ENCODE assay signal across 7 mouse cellular contexts in genomic region chr6:30210788-30211187, GRCm38 (mm10).
A peak's percentile ranks its signal among the peaks of the same experiment; 100 is the strongest.
DNase-seq lines count a peak whose midpoint lies in the region; ATAC-seq and TF ChIP-seq lines count a peak whose summit lies in the region.

No protein-coding gene starts in this region.

- H3K9ac ChIP-seq in forebrain, embryonic 13.5 days, result no peak overlapping the region
- no peak overlapping the region for H3K9ac ChIP-seq in hindbrain, embryonic 11.5 days (ENCODE audit: low read depth, low read length)

- H3K36me3 ChIP-seq in forebrain, embryonic 13.5 days (ENCODE audit: poor library complexity, severe bottlenecking), result peaks cover 16% of the 10 kb centered on the region
- no peaks in the 10 kb centered on the region for H3K36me3 ChIP-seq in hindbrain, embryonic 11.5 days (ENCODE audit: control insufficient read depth, insufficient read depth, low read length)

- H3K27me3 ChIP-seq in Patski, result no peaks in the 10 kb centered on the region
- no peaks in the 10 kb centered on the region for H3K27me3 ChIP-seq in forebrain, embryonic 13.5 days
- H3K27me3 ChIP-seq in hindbrain, embryonic 11.5 days (ENCODE audit: control insufficient read depth, insufficient read depth, low read length), result no peaks in the 10 kb centered on the region

- 31% methylated on average over 5 of the region's 5 CpGs for WGBS in forebrain, embryonic 13.5 days
- 36% methylated on average over 5 of the region's 5 CpGs for WGBS in hindbrain, embryonic 11.5 days

- H3K27ac ChIP-seq in forebrain, embryonic 13.5 days, result no peak overlapping the region
- no peak overlapping the region for H3K27ac ChIP-seq in hindbrain, embryonic 11.5 days (ENCODE audit: low read depth, low read length)

- CTCF ChIA-PET in Patski (lab: Charles Lee), result interaction anchor here (1.0 to 1.8 kb wide), 3 partner anchors 17 to 149 kb away, joined by 3 to 9 read pairs (median 4); no protein-coding TSS in a partner anchor

- no peak overlapping the region for H3K4me2 ChIP-seq in forebrain, embryonic 13.5 days
- H3K4me2 ChIP-seq in hindbrain, embryonic 11.5 days (replicated peaks; ENCODE audit: low read depth, low read length), result no peak overlapping the region

- in situ Hi-C loops in Patski (cut with MboI; ENCODE audit: low pct_unique_long_range_greater_than_20kb), result no loop called here

- no peaks in the 10 kb centered on the region for H3K9me3 ChIP-seq in forebrain, embryonic 13.5 days (replicated peaks)
- no peaks in the 10 kb centered on the region for H3K9me3 ChIP-seq in hindbrain, embryonic 11.5 days (ENCODE audit: control insufficient read depth, low read length)

- peak; percentile 93 for TF ChIP-seq CTCF in Patski (IDR thresholded peaks at IDR 0.05)

- peak; percentile 30 for DNase-seq in Patski (ENCODE audit: low read depth, low spot score)
- peak; percentile 75 for DNase-seq in c-Kit-positive CD71-positive TER-119-negative erythroid progenitor cells, embryonic 14.5 days (ENCODE audit: low read depth)
- peak; percentile 86 for DNase-seq in hindbrain, embryonic 11.5 days (ENCODE audit: low spot score)
- peak; percentile 46 to 86 for DNase-seq in layer of hippocampus, postnatal 25 days (ENCODE audit: extremely low spot score in 1 of 2, low spot score in 1 of 2)
- peak; percentile 58 for DNase-seq in right cerebral cortex, postnatal 25 days

- peak; percentile 35 for ATAC-seq in Patski
- peak; percentile 57 for ATAC-seq in forebrain, embryonic 13.5 days
- no peak for ATAC-seq in hindbrain, embryonic 11.5 days (ENCODE audit: low FRiP score)
- peak; percentile 88 for ATAC-seq in megakaryocyte, adult 5-6 weeks (ENCODE audit: poor library complexity, severe bottlenecking)

- H3K4me1 ChIP-seq in forebrain, embryonic 13.5 days, result no peaks in the 10 kb centered on the region
- 0 out of 2 replicates have a peak, but pooled peaks cover under 1% of the 10 kb centered on the region for H3K4me1 ChIP-seq in hindbrain, embryonic 11.5 days (replicated peaks; ENCODE audit: control insufficient read depth, insufficient read depth, low read length)

- H3K4me3 ChIP-seq in forebrain, embryonic 13.5 days, result no peak overlapping the region
- H3K4me3 ChIP-seq in hindbrain, embryonic 11.5 days (ENCODE audit: low read depth, low read length), result no peak overlapping the region

- POLR2A ChIA-PET in Patski (lab: Charles Lee), result no interaction called here

Comparison
In these comparisons a context has a peak if more than half of its experiments do, and no peak if none do; other contexts are left out.
1. DNase-seq: peak in every context shown above with its lines; median percentile 86 in hindbrain, embryonic 11.5 days; 75 in c-Kit-positive CD71-positive TER-119-negative erythroid progenitor cells, embryonic 14.5 days; 66 in layer of hippocampus, postnatal 25 days; 58 in right cerebral cortex, postnatal 25 days; 30 in Patski.